Mouse (Mus musculus) neutrophil, adult 59 days (primary cell): ENCODE data around the gene Gm20896. TPM values are rescaled to one million over a fixed set of nuclear protein-coding genes. Genes with fewer than 3 reads are reported as not detected.

ENCODE experiments used
- total RNA-seq, 2 experiments: library from RNA; stranded (reverse); gene quantifications; 1 replicate in 1 of 2; 2 replicates in 1 of 2; pipeline ENCODE4 v1.2.4; 2023

Gene Gm20896
- not detected for total RNA-seq

DNA sequence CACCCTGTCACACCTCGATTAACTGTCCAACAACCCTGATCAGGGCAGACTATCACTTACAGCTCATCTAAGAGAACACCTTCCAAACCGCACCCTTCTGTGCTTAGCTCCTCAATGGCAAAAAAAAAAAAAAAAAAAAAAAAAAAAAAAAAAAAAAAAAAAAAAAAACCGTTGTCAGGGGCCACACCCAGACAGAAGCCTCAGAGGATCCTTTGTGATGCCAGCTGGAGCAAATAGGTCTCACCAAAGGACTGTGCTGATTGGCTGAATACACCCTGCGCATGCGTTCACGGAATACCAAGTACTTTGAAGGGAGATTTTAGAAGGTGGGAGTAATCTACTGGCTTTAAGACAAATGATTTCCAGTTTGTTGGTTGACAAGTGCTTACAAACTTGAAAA is at the start of gene Gm20896:
TSS of gene Gm20896 (minus strand) at position 101 of the 400 bp plus-strand sequence.

